Mouse (Mus musculus) right cerebral cortex, adult 18-20 months (tissue): Measurements from ENCODE around the gene Gabpb2.
"Not testable (repeated sequence)": the region's sequence is repeated elsewhere in the genome, so short reads cannot be mapped to it uniquely, and the experiment has no call there.

ENCODE experiments used
- DNase-seq: peaks from one replicate; pipeline ENCODE4 v3.0.0; 2022; ENCODE audit warnings: mixed read lengths

The Gabpb2 gene

GRCm38 (mm10) chr3:95159511-95159986 lies 58.2 kb downstream of the Gabpb2 start:
- no peak for DNase-seq

- no peak for DNase-seq
These were observed 63.8 kb downstream of the Gabpb2 start for GRCm38 (mm10) chr3:95153874-95154273.

DNA sequence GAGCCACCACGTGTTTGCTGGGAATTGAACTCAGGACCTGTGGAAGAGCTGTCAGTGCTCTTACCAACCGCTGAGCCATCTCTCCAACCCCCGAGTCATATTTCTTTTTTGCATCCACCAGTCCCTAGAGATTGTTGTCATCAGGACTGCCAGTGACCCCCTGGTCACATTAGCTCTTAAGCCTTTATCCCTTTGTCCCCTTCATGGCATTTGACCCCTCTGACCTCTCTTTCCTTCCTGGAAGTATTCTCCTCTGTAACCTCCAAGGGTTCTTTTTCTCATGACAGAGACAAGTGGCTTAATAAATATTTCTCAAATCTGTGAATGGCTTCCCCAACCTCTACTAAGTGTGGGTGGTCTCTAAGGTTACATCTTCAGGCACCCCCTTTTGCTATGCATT lies 69.8 kb downstream of the Gabpb2 start:
- DNase-seq: no peak

DNA sequence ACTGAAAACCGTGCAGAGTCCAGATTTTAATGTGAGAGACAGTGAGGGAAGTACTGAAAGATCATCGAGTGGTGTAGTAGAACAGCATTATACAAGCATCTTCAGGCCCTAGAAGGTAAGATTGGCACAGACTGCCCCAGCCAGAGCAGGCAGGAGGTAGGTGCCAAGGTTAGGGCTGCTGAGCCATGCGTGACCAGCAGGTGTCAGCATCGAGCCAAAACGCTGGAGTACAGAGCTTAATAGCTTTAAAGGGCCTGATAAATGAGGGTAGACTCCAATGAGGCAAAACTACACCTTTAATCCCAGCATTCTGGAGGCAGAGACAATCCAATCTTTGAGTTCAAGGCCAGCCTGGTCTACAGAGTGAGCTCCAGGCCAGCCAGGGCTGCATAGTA lies 75.1 kb downstream of the Gabpb2 start:
- peak; percentile 79 for DNase-seq

DNA sequence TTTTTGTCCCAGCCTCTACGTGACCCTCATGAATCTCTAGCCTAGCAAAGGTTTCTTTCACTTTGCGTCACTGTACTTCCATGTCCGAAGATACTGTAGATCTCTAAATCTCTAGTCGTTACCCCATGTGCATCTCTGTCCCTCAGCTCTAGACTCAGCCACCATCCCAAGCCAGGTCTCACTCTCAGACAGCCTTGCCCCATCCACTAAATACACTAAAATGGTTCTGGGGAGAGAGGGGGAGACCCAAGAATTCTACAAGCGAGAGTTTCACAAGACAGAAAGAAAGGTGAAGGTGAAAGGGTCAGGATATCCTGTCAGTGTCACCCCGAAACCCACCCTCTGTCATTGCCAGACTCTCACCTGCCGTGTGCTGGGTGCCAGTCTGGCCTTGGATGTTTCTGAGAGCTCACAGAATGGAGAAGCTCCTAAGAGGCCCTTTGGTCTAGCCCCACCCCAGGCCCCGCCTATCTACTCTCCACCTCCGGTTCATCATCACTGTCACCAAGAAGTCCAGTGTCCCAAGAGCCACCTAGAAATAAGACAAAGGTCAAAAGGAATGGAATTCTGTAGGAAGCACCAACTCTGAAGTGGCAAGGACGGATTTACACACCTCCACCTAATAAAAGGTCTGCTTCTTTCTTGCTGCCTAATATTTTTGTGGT lies 75.6 kb downstream of the Gabpb2 start, which contains the start of gene Tnfaip8l2:
Tnfaip8l2 (minus strand) TSS at position 409 of the 665 bp plus-strand sequence.
- no peak for DNase-seq

GRCm38 (mm10) chr3:95141474-95141873 lies 76.2 kb downstream of the Gabpb2 start:
- DNase-seq: no peak

DNA sequence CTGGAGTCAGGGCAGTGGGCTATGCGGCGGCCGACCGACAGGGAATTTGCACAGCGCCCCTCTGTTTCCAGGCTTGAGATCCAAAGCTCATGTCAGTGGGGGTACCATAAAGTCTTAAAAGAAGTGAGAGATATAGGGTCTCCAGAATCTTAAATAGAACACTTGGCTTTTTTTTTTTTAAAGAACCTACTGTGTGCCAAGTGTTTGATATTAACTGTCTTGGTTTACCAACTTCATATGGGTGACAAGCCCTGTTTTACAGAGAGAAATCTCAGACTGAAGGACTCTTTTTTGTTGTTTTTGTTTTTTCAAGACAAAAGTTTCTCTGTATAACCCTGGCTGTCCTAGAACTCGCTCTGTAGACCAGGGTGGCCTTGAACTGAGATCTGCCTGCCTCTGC lies 76.9 kb downstream of the Gabpb2 start:
- DNase-seq: no peak

GRCm38 (mm10) chr3:95140289-95140595 lies 77.5 kb downstream of the Gabpb2 start:
- no peak for DNase-seq

DNA sequence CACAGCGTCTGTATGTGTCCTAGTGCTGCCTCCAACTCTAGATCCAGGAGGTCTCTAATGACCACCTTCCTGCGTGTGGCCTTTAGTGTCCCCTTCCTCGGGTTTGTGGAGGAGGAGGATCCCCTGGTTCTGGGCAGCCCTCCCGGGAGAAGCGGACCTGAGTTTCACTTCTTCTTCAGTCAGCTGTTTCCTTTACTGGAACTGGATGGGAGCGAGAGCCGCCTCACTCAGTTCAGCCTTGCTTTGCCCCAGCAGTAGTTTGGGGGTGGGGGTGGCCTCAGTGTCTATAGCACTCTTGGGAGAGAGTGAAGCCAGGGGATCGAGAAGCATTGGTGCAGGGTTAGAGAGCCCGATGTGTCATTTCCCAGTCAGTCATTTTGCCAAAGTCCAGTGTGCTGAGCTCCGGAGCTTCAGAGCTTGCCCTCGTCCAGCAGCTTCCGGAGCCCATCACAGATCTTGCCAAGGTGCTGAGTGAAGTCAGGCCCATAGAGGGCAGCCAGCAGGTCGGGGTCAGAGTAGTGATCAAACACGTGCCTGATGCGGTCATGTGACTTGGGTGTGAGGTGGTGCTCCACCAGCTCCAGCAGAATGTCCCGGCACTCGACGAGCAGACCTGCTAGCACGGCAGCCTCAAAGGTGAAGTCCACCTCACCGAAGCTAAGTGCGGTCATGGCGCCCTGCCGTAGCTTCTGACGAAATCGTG lies 78.0 kb downstream of the Gabpb2 start:
- DNase-seq: no peak

- no peak for DNase-seq
These were observed 81.4 kb downstream of the Gabpb2 start for GRCm38 (mm10) chr3:95136336-95136735.

- no peak for DNase-seq
These were observed 82.2 kb downstream of the Gabpb2 start for GRCm38 (mm10) chr3:95135433-95136052.

GRCm38 (mm10) chr3:95135023-95135422 lies 82.7 kb downstream of the Gabpb2 start:
- DNase-seq: no peak

DNA sequence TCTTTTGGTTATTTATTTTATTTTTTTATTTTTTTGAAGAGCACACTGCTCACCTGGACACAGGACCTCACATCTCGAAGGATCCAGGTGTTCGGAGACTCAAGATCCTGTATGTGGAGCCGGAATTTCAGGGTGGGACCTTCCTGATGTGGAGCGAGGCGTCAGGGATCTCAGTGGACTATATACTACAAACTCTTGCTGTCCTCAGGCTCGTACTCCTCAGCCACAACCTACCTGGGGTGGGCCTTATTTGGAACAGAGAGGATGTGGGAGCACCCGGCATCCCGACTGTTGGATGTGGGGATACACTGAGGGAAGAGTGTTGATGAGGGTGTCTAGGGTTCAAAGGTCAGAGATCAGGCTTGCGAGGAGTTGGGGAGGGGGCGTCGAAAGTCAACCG lies 83.6 kb downstream of the Gabpb2 start:
- DNase-seq: not testable (repeated sequence)

DNA sequence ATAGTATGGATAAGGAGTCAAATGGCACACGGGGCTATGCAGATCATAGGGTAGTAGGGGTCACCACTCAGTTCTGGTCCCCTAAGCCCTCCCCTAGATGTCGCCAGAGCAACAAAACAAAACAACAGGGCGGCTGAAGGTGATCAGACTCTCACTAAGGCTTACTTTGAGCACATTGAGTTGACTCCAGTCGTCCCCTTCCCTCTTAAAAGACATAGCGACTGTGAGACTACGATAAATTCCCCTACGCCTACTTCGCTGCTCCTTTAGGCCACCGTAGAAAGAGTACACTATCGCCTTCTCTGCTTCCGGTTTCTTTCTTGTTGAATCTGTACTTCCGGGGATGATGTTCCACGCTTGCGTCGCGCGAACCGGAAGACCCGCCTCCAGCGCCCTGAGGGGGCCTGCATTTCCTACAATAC lies 84.0 kb downstream of the Gabpb2 start, which contains the start of the genes Scnm1 and Lysmd1:
Scnm1 (minus strand) TSS at position 332 of the 422 bp plus-strand sequence.
Lysmd1 (plus strand) TSS at position 409 of the 422 bp plus-strand sequence.
- DNase-seq: peak; percentile 95

DNA sequence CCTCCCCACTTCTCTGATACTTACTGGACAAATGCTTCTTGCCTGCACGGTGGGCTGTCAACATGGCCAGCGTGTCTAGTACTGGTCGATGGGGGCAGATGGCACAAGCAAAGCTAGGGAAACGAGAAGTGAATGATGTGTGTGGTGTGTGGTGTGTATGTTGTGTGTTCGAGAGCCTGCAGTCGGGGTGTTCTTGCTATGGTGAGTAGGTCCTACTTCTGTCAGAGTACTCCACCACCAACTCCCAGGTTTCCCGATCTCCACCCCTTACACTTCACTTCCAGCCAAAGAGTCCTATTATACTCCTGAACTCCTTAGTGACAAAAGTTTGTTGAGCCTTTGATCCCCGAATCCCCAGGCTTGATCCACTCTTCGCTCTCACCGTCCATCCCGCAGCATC lies 84.5 kb downstream of the Gabpb2 start:
- DNase-seq: no peak

DNA sequence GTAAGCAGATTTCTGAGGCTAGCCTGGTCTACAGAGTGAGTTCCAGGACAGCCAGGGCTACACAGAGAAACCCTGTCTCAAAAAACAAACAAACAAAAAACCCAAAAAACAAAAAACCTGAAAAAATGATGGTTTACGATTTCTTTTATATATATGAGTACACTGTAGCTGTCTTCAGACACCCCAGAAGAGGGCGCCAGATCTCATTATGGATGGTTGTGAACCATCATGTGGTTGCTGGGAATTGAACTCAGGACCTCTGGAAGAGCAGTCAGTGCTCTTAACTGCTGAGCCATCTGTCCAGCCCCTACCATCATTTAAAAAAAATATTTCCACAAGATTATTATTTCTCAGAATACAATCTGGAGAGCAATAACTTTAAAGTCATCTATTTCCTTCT lies 85.3 kb downstream of the Gabpb2 start:
- DNase-seq: not testable (repeated sequence)
